Mouse (Mus musculus): ENCODE results near the gene Cdk6. TPM values are rescaled to one million over a fixed set of nuclear protein-coding genes. Genes with fewer than 3 reads are reported as not detected.
"Not testable (repeated sequence)": the region's sequence is repeated elsewhere in the genome, so short reads cannot be mapped to it uniquely, and the experiment has no call there.

Gene Cdk6
- total RNA-seq, 1 experiment = 34.1 TPM

DNA sequence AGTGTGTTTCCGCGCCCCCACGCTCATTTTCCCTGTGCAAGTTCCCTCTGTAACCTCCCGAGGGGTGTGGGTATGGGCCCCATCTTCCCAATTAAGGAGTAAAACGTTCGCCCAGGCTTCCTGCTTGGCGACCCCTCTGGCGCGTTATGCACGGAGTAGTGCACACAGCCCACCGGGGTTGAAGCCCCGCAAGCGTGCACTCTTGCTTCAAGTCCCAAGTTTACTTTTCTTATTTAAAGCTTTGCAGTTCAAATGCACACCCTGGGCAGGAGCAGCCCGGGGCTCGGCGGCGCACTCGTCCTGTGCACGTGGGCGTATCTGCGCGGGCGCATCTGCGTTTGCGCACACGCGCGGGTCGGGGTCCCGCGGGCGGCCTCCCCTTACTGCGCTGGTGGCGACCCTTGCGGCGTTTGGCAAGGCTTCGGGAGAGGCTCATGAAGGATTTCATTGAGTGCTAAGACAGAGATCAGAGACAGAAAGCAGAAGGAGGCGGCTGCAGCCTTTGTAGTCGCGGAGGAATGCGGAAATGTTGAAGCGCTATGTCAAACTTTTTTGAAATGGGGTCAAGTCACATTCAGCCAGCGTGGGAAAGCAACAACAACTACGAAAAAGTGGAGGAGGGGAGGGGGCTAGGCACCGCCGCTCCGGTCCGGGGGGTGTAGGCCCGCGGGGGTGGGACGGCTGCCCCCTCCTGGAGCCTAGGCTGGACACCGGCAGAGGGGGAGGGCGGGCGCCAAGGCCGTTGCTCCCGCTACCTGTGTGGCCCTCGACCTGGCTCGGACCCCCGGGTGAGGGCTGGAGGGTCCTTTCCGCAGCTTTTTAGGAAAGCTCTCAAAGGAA, 866 bp downstream of the Cdk6 start:
- DNase-seq (ENCODE audit: low read depth, low spot score) = no peak
- peak overlapping the region; percentile 44; the same call in 1 of the 2 replicates for H3K27ac ChIP-seq (ENCODE audit: insufficient read depth, low read depth, low read length, poor library complexity, severe bottlenecking)
- TF ChIP-seq ZC3H11A (IDR thresholded peaks at IDR 0.05; ENCODE audit: borderline replicate concordance, low read depth, low read length) (no peak), ZNF384 (IDR thresholded peaks at IDR 0.05; ENCODE audit: low read depth, low read length) (no peak), CHD2 (IDR thresholded peaks at IDR 0.05; ENCODE audit: low read depth, low read length) (no peak), HCFC1 (IDR thresholded peaks at IDR 0.05; ENCODE audit: borderline replicate concordance, insufficient read depth, low read length) (no peak), MAFK (IDR thresholded peaks at IDR 0.05; ENCODE audit: insufficient read depth, low read depth, low read length) (no peak)
- peak overlapping the region; percentile 77 for H3K9ac ChIP-seq (ENCODE audit: insufficient read depth, low read depth, low read length, poor library complexity, severe bottlenecking)
- in situ Hi-C loops (cut with MboI; ENCODE audit: low sequenced_read_pairs in 2 of 2, unreplicated experiment in 2 of 2) = no loop called here
- peak overlapping the region; percentile 70 to 72 for H3K4me3 ChIP-seq (ENCODE audit: insufficient read depth in 1 of 2, low read depth in 1 of 2, low read length in 2 of 2, poor library complexity in 1 of 2, severe bottlenecking in 1 of 2)
- peaks cover 3% of the 10 kb centered on the region; the same call in 1 of the 2 replicates for H3K36me3 ChIP-seq (ENCODE audit: control insufficient read depth, insufficient read depth, low read length, poor library complexity, severe bottlenecking)
- H3K4me1 ChIP-seq (ENCODE audit: control insufficient read depth in 2 of 2, insufficient read depth in 2 of 2, low read length in 2 of 2, poor library complexity in 1 of 2) = peaks cover 0 to 2% of the 10 kb centered on the region in 2 experiments; a peak in 1 of 4 replicates
- H3K9me3 ChIP-seq (ENCODE audit: control insufficient read depth, insufficient read depth, low read depth, low read length) = no peaks in the 10 kb centered on the region

DNA sequence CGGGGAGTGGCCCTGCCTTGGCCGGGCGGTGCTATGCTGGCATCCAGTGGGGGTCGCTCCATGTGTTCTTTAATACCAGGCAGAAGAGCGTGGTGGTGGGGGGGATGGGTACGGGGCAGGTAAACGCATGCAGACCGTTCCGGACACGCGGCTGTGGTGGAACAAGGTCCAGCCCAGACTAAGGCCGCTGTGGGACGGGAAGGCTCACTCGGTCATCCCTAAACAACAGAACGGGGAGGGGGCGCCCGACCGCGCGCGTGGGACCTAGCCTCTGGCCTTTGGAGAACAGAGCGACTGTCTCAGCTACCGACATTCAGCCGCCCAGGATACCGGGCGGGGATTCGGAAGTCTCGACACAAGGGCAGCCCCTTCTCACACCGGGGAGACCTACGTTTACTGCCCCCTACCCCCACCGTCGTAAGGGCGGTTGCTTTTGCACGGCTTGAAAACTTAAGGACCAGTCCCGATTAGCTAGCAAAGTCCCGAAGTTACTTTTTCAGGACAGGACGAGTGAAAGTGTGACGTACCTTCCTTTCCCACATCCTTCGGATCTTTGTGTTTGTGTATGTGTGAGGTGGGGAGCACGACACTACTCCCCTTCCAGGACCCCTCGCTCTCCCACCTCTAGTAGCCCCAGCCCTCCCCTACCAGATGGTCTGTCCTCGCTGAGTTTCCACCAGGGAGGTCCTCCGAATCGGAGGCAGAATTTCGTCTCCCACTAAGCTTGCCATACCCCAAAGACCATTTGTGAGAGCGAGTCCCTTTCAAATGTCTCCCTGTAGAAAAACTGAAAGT, 1.7 kb downstream of the Cdk6 start:
- Histone ChIP-seq H3K27ac (ENCODE audit: insufficient read depth, low read depth, low read length, poor library complexity, severe bottlenecking) (peak overlapping the region; percentile 44), H3K36me3 (ENCODE audit: control insufficient read depth, insufficient read depth, low read length, poor library complexity, severe bottlenecking) (peaks cover 3% of the 10 kb centered on the region), H3K4me3 (ENCODE audit: insufficient read depth in 1 of 2, low read depth in 1 of 2, low read length in 2 of 2, poor library complexity in 1 of 2, severe bottlenecking in 1 of 2) (peak overlapping the region; percentile 70 to 72), H3K9me3 (ENCODE audit: control insufficient read depth, insufficient read depth, low read depth, low read length) (no peaks in the 10 kb centered on the region), H3K4me1 (ENCODE audit: control insufficient read depth in 2 of 2, insufficient read depth in 2 of 2, low read length in 2 of 2, poor library complexity in 1 of 2) (peaks cover 0 to 2% of the 10 kb centered on the region in 2 experiments; a peak in 1 of 4 replicates), H3K9ac (ENCODE audit: insufficient read depth, low read depth, low read length, poor library complexity, severe bottlenecking) (peak overlapping the region; percentile 77)
- TF ChIP-seq MAFK (IDR thresholded peaks at IDR 0.05; ENCODE audit: insufficient read depth, low read depth, low read length) = no peak
- no peak for TF ChIP-seq HCFC1 (IDR thresholded peaks at IDR 0.05; ENCODE audit: borderline replicate concordance, insufficient read depth, low read length)
- TF ChIP-seq CHD2 (IDR thresholded peaks at IDR 0.05; ENCODE audit: low read depth, low read length) = no peak
- TF ChIP-seq ZC3H11A (IDR thresholded peaks at IDR 0.05; ENCODE audit: borderline replicate concordance, low read depth, low read length) = no peak
- no peak for TF ChIP-seq ZNF384 (IDR thresholded peaks at IDR 0.05; ENCODE audit: low read depth, low read length)
- DNase-seq (ENCODE audit: low read depth, low spot score) = no peak
- in situ Hi-C loops (cut with MboI; ENCODE audit: low sequenced_read_pairs in 2 of 2, unreplicated experiment in 2 of 2) = no loop called here

DNA sequence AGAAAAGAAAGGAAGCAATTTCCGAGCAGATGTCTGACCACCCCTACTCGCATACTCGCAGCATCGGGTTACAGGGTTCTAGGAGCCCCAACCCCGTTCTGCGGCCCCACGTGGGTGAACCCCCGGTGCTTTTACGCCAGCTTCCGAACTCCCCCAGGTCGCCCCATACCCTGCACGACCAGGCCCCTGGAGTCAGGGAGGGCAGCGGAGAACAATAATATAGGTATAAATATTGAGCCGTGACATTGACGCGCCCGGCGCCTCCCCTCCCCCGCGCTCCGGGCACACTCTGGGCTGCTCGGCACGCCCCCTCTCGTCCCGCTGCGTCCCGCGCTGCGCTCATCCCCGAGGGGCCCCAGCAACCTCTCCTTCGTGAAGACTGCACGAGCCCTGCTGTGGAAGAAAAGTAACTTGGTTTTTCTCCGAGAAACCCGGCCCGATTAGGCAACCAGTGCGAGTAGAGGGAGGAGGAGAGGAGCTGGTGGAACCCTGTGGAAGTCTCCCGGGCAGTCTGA, 2.3 kb downstream of the Cdk6 start:
- Histone ChIP-seq H3K4me1 (ENCODE audit: control insufficient read depth in 2 of 2, insufficient read depth in 2 of 2, low read length in 2 of 2, poor library complexity in 1 of 2) (peaks cover 0 to 2% of the 10 kb centered on the region in 2 experiments; a peak in 1 of 4 replicates), H3K9me3 (ENCODE audit: control insufficient read depth, insufficient read depth, low read depth, low read length) (no peaks in the 10 kb centered on the region), H3K4me3 (ENCODE audit: insufficient read depth in 1 of 2, low read depth in 1 of 2, low read length in 2 of 2, poor library complexity in 1 of 2, severe bottlenecking in 1 of 2) (peak overlapping the region; percentile 70 to 72), H3K27ac (ENCODE audit: insufficient read depth, low read depth, low read length, poor library complexity, severe bottlenecking) (peak overlapping the region; percentile 54; the same call in 1 of the 2 replicates), H3K9ac (ENCODE audit: insufficient read depth, low read depth, low read length, poor library complexity, severe bottlenecking) (peak overlapping the region; percentile 77), H3K36me3 (ENCODE audit: control insufficient read depth, insufficient read depth, low read length, poor library complexity, severe bottlenecking) (peaks cover 3% of the 10 kb centered on the region)
- in situ Hi-C loops (cut with MboI; ENCODE audit: low sequenced_read_pairs in 2 of 2, unreplicated experiment in 2 of 2) = no loop called here
- DNase-seq (ENCODE audit: low read depth, low spot score) = no peak
- no peak for TF ChIP-seq CHD2 (IDR thresholded peaks at IDR 0.05; ENCODE audit: low read depth, low read length)
- no peak for TF ChIP-seq ZNF384 (IDR thresholded peaks at IDR 0.05; ENCODE audit: low read depth, low read length)
- no peak for TF ChIP-seq ZC3H11A (IDR thresholded peaks at IDR 0.05; ENCODE audit: borderline replicate concordance, low read depth, low read length)
- no peak for TF ChIP-seq HCFC1 (IDR thresholded peaks at IDR 0.05; ENCODE audit: borderline replicate concordance, insufficient read depth, low read length)
- no peak for TF ChIP-seq MAFK (IDR thresholded peaks at IDR 0.05; ENCODE audit: insufficient read depth, low read depth, low read length)

DNA sequence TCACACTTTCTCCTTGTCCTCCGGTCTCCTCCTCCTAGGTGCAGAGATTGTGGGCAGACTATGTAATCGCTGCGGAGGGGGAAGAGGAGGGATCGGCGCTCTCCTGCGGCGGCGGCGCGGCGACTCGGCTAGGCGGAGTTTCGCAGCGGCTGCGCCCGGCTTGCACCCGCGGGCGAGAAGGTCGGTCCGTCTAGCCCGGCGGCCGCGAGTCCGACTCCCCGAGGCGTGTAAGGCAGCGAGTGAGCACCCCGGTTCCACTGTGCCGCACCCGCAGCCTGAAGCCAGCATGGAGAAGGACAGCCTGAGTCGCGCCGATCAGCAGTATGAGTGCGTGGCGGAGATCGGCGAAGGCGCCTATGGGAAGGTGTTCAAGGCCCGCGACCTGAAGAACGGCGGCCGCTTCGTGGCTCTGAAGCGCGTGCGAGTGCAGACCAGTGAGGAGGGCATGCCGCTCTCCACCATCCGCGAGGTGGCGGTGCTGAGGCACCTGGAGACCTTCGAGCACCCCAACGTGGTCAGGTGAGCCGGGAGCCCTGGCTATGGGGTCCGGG, 2.9 kb downstream of the Cdk6 start:
- Histone ChIP-seq H3K27ac (ENCODE audit: insufficient read depth, low read depth, low read length, poor library complexity, severe bottlenecking) (peak overlapping the region; percentile 54; the same call in 1 of the 2 replicates), H3K36me3 (ENCODE audit: control insufficient read depth, insufficient read depth, low read length, poor library complexity, severe bottlenecking) (peaks cover 3% of the 10 kb centered on the region), H3K4me3 (ENCODE audit: insufficient read depth in 1 of 2, low read depth in 1 of 2, low read length in 2 of 2, poor library complexity in 1 of 2, severe bottlenecking in 1 of 2) (peak overlapping the region; percentile 70 to 72), H3K9ac (ENCODE audit: insufficient read depth, low read depth, low read length, poor library complexity, severe bottlenecking) (peak overlapping the region; percentile 77), H3K4me1 (ENCODE audit: control insufficient read depth in 2 of 2, insufficient read depth in 2 of 2, low read length in 2 of 2, poor library complexity in 1 of 2) (peaks cover 0 to 2% of the 10 kb centered on the region in 2 experiments; a peak in 1 of 4 replicates), H3K9me3 (ENCODE audit: control insufficient read depth, insufficient read depth, low read depth, low read length) (no peaks in the 10 kb centered on the region)
- TF ChIP-seq ZC3H11A (IDR thresholded peaks at IDR 0.05; ENCODE audit: borderline replicate concordance, low read depth, low read length) = peak; percentile 50; the same call in 1 of the 2 replicates
- TF ChIP-seq HCFC1 (IDR thresholded peaks at IDR 0.05; ENCODE audit: borderline replicate concordance, insufficient read depth, low read length) = no peak; the same call in 1 of the 2 replicates
- DNase-seq (ENCODE audit: low read depth, low spot score) = no peak
- in situ Hi-C loops (cut with MboI; ENCODE audit: low sequenced_read_pairs in 2 of 2, unreplicated experiment in 2 of 2) = no loop called here

DNA sequence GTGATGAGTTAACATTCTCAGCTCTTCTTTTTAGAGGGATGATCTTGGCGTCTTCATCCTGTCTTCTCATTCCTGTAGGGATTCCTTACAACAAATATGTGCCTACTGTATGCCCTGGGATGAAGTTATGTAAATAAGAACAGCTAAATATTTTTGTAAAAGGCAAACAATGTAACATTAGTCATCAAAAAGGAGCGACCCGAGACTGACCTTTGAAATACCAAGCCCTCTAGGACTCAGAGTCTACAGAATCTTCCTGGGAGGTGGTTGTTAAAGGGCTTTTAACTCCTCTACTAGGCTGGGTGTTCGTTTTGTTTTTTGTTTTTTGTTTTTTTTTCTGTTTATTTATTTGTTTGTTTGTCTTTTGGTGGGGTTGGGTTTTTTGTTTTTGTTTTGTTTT, 4.3 kb downstream of the Cdk6 start:
- H3K4me1 ChIP-seq (ENCODE audit: control insufficient read depth in 2 of 2, insufficient read depth in 2 of 2, low read length in 2 of 2, poor library complexity in 1 of 2); DNase-seq (ENCODE audit: low read depth, low spot score); H3K9ac ChIP-seq (ENCODE audit: insufficient read depth, low read depth, low read length, poor library complexity, severe bottlenecking); H3K27ac ChIP-seq (ENCODE audit: insufficient read depth, low read depth, low read length, poor library complexity, severe bottlenecking); H3K9me3 ChIP-seq (ENCODE audit: control insufficient read depth, insufficient read depth, low read depth, low read length); H3K36me3 ChIP-seq (ENCODE audit: control insufficient read depth, insufficient read depth, low read length, poor library complexity, severe bottlenecking); H3K4me3 ChIP-seq (ENCODE audit: insufficient read depth in 1 of 2, low read depth in 1 of 2, low read length in 2 of 2, poor library complexity in 1 of 2, severe bottlenecking in 1 of 2); in situ Hi-C loops (cut with MboI; ENCODE audit: low sequenced_read_pairs in 2 of 2, unreplicated experiment in 2 of 2): not testable (repeated sequence)

DNA sequence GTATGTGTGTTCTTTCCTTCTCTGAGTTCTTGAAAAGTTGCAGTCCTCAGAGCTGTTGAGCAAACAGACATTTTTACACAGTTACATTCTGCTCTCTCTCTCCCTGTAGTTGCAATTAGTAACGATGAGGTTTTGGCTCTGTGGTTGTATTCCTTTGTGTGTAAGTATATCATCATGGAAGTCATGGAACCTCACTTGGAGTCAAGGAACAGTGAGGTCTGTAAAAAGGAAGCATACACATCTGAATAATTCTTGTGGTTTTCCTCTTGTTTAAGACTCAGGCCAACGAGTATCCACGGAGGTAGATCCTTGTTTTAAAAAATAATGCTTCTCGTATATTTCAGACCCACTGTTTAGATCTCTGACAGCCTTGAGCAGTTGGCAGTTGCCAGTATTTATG, 8.1 kb downstream of the Cdk6 start:
- H3K27ac ChIP-seq (ENCODE audit: insufficient read depth, low read depth, low read length, poor library complexity, severe bottlenecking); H3K9ac ChIP-seq (ENCODE audit: insufficient read depth, low read depth, low read length, poor library complexity, severe bottlenecking); H3K4me3 ChIP-seq (ENCODE audit: insufficient read depth in 1 of 2, low read depth in 1 of 2, low read length in 2 of 2, poor library complexity in 1 of 2, severe bottlenecking in 1 of 2); DNase-seq (ENCODE audit: low read depth, low spot score); H3K4me1 ChIP-seq (ENCODE audit: control insufficient read depth in 2 of 2, insufficient read depth in 2 of 2, low read length in 2 of 2, poor library complexity in 1 of 2); in situ Hi-C loops (cut with MboI; ENCODE audit: low sequenced_read_pairs in 2 of 2, unreplicated experiment in 2 of 2); H3K36me3 ChIP-seq (ENCODE audit: control insufficient read depth, insufficient read depth, low read length, poor library complexity, severe bottlenecking); H3K9me3 ChIP-seq (ENCODE audit: control insufficient read depth, insufficient read depth, low read depth, low read length): not testable (repeated sequence)
